Comparison of ENCODE assay signal across 8 mouse cellular contexts in the genomic region with DNA sequence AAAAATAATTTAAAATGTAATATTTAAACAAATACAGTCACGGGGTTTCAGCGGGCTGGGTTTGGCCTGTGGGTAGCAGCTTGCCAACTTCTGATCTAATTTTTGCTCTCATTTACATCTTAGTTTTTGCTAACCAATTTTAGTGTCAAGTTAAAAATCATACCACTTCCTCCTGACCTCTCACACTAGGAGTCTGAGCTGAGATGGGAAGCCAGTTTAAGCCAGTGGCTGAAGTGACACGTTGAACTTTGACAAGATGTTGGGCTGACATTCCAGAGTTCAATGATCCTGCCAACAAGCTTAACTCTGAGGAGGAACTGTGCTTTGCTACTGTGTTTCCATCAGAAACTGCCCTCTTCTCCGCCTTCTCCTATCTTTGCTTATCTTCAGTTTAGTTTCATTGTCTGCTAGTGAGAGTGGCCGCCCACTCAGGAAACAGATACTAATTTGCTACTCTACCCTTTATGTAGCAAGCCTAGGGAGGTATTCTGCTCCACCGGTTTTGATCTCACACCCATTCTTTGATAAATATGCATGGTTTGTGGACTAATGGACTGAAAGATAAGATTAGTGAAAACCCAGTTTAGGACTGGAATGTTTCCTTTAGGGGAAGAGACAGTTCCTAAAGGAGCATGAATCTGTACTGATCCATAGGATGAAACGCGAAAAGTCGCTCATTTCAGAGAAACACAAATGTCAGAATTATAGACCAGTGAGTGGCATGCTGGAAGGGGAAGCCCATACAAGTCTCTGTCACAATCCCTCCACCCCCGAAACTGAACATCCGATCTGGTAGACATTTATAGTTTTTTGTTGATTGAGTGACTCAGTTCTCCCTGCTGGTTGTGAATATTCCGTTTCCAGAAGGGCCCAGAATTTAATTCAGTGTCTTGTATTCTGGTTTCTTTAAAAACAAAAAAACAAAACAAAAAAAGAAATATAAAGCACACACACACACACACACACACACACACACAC. TPM values are rescaled to one million over a fixed set of nuclear protein-coding genes. Genes with fewer than 3 reads are reported as not detected.
DNase-seq lines count a peak whose midpoint lies in the region; ATAC-seq and TF ChIP-seq lines count a peak whose summit lies in the region.

No protein-coding gene starts in this region.

- H3K9me3 ChIP-seq in hindbrain, embryonic 11.5 days (ENCODE audit: control insufficient read depth, low read length): no peaks in the 10 kb centered on the region
- H3K9me3 ChIP-seq in limb, embryonic 14.5 days (ENCODE audit: control insufficient read depth, low read length): no peaks in the 10 kb centered on the region
- H3K9me3 ChIP-seq in midbrain, embryonic 14.5 days (ENCODE audit: control insufficient read depth, low read length): no peaks in the 10 kb centered on the region

- intact Hi-C loops in gastrocnemius, adult 2 months (cut with DNase I): no loop called here

- peaks cover 3% of the 10 kb centered on the region; the same call in 1 of the 2 replicates for H3K4me1 ChIP-seq in hindbrain, embryonic 11.5 days (replicated peaks; ENCODE audit: control insufficient read depth, insufficient read depth, low read length)
- H3K4me1 ChIP-seq in limb, embryonic 14.5 days (ENCODE audit: control insufficient read depth, insufficient read depth, low read length): peaks cover 9% of the 10 kb centered on the region
- H3K4me1 ChIP-seq in midbrain, embryonic 14.5 days (ENCODE audit: control insufficient read depth, insufficient read depth, low read length): peaks cover 30% of the 10 kb centered on the region

- H3K27me3 ChIP-seq in hindbrain, embryonic 11.5 days (ENCODE audit: control insufficient read depth, insufficient read depth, low read length): no peaks in the 10 kb centered on the region
- H3K27me3 ChIP-seq in limb, embryonic 14.5 days (ENCODE audit: control insufficient read depth, insufficient read depth, low read length): no peaks in the 10 kb centered on the region
- H3K27me3 ChIP-seq in midbrain, embryonic 14.5 days (ENCODE audit: control insufficient read depth, insufficient read depth, low read length): no peaks in the 10 kb centered on the region

- peak overlapping the region; percentile 94 for H3K4me3 ChIP-seq in gastrocnemius, adult 2 months
- H3K4me3 ChIP-seq in hindbrain, embryonic 11.5 days (ENCODE audit: low read depth, low read length): peak overlapping the region; percentile 88
- peak overlapping the region; percentile 87 for H3K4me3 ChIP-seq in limb, embryonic 14.5 days (replicated peaks; ENCODE audit: low read length)
- peak overlapping the region; percentile 93 for H3K4me3 ChIP-seq in midbrain, embryonic 14.5 days (replicated peaks; ENCODE audit: low read depth, low read length)

- no peak for DNase-seq in gastrocnemius, adult 2 months
- no peak for DNase-seq in gastrocnemius, adult 8-10 months (ENCODE audit: low spot score in 2 of 2)
- peak; percentile 6 for DNase-seq in embryo, embryonic 10 days (ENCODE audit: low spot score)
- DNase-seq in hindbrain, embryonic 11.5 days (ENCODE audit: low spot score): peak; percentile 20
- DNase-seq in limb, embryonic 14.5 days (ENCODE audit: low spot score): no peak
- peak; percentile 44 for DNase-seq in midbrain, embryonic 14.5 days
- peak; percentile 79 for DNase-seq in testis, postnatal 14 days (ENCODE audit: low spot score)
- DNase-seq in left cerebral cortex, adult 9 months (ENCODE audit: low spot score in 2 of 2): no peak

- TF ChIP-seq POLR2A in limb, embryonic 14.5 days (IDR thresholded peaks at IDR 0.05; ENCODE audit: borderline replicate concordance, extremely low read depth, insufficient read depth, insufficient read length): no peak

- peak overlapping the region; percentile 93 for H3K27ac ChIP-seq in gastrocnemius, adult 2 months
- no peak overlapping the region; the same call in 1 of the 2 replicates for H3K27ac ChIP-seq in hindbrain, embryonic 11.5 days (ENCODE audit: low read depth, low read length)
- H3K27ac ChIP-seq in limb, embryonic 14.5 days (replicated peaks; ENCODE audit: low read depth, low read length): no peak overlapping the region
- H3K27ac ChIP-seq in midbrain, embryonic 14.5 days (replicated peaks; ENCODE audit: low read depth, low read length): peak overlapping the region; percentile 98

- peak overlapping the region; percentile 96 for H3K9ac ChIP-seq in hindbrain, embryonic 11.5 days (ENCODE audit: low read depth, low read length)
- peak overlapping the region; percentile 99; the same call in 1 of the 2 replicates for H3K9ac ChIP-seq in limb, embryonic 14.5 days (ENCODE audit: low read depth, low read length, severe bottlenecking)
- H3K9ac ChIP-seq in midbrain, embryonic 14.5 days (replicated peaks; ENCODE audit: low read length): peak overlapping the region; percentile 98

- ATAC-seq in hindbrain, embryonic 11.5 days (ENCODE audit: low FRiP score): peak; percentile 13; the same call in 1 of the 2 replicates
- ATAC-seq in limb, embryonic 14.5 days (ENCODE audit: low FRiP score, low read depth): no peak
- 0 out of 2 replicates have a peak, but pooled peaks have one; percentile 5 for ATAC-seq in midbrain, embryonic 14.5 days (ENCODE audit: low FRiP score, low TSS enrichment)

- no peak for TF ChIP-seq CTCF in gastrocnemius, adult 2 months (IDR thresholded peaks at IDR 0.05)

- peak overlapping the region; percentile 50; the same call in 1 of the 2 replicates for H3K4me2 ChIP-seq in hindbrain, embryonic 11.5 days (replicated peaks; ENCODE audit: low read depth, low read length)
- H3K4me2 ChIP-seq in limb, embryonic 14.5 days (replicated peaks; ENCODE audit: low read depth, low read length, severe bottlenecking): peak overlapping the region; percentile 68
- H3K4me2 ChIP-seq in midbrain, embryonic 14.5 days (ENCODE audit: low read length): peak overlapping the region; percentile 80

- H3K36me3 ChIP-seq in hindbrain, embryonic 11.5 days (ENCODE audit: control insufficient read depth, insufficient read depth, low read length): no peaks in the 10 kb centered on the region
- H3K36me3 ChIP-seq in limb, embryonic 14.5 days (ENCODE audit: control insufficient read depth, insufficient read depth, low read length): no peaks in the 10 kb centered on the region
- no peaks in the 10 kb centered on the region for H3K36me3 ChIP-seq in midbrain, embryonic 14.5 days (ENCODE audit: control insufficient read depth, insufficient read depth, low read length)

- 59% methylated on average over 12 of the region's 12 CpGs for WGBS in hindbrain, embryonic 11.5 days
- 59% methylated on average over 12 of the region's 12 CpGs for WGBS in limb, embryonic 14.5 days
- WGBS in midbrain, embryonic 14.5 days: 43% methylated on average over 12 of the region's 12 CpGs

RNA-seq across cellular contexts. Expression of a gene that starts 0.7 kb away (rescaled TPM):
- total RNA-seq in gastrocnemius, adult 2 months (2021): 10 to 100 TPM; 78.4 to 82.4 TPM
- 100 to 1,000 TPM in 1 of 4 experiments, 10 to 100 TPM in 3; 73.9 to 108 (median 87.9) TPM for total RNA-seq in gastrocnemius, adult 8-10 months (2022)
- polyA plus RNA-seq in hindbrain, embryonic 11.5 days (2014; fragmentation: Nextera tagmentation; extraction: Ambion mirVana): 78.2 and 84.9 TPM in 2 replicates
- polyA plus RNA-seq in limb, embryonic 14.5 days (2012; rRNA removed): 38.0 and 39.4 TPM in 2 replicates
- 50.5 and 54.1 TPM in 2 replicates for polyA plus RNA-seq in limb, embryonic 14.5 days (2014; fragmentation: Nextera tagmentation; extraction: Ambion mirVana)
- 74.2 and 80.3 TPM in 2 replicates for polyA plus RNA-seq in midbrain, embryonic 14.5 days (2014; fragmentation: Nextera tagmentation; extraction: Ambion mirVana)

RNA-seq across cellular contexts. Expression of a gene that starts 17.9 kb away (rescaled TPM):
- not detected for total RNA-seq in gastrocnemius, adult 2 months (2021)
- not detected for total RNA-seq in gastrocnemius, adult 8-10 months (2022)
- polyA plus RNA-seq in hindbrain, embryonic 11.5 days (2014; fragmentation: Nextera tagmentation; extraction: Ambion mirVana): 2.1 TPM in 1 of 2 replicates, not detected in the other
- 1.3 and 1.5 TPM in 2 replicates for polyA plus RNA-seq in limb, embryonic 14.5 days (2012; rRNA removed)
- 0.62 and 0.91 TPM in 2 replicates for polyA plus RNA-seq in limb, embryonic 14.5 days (2014; fragmentation: Nextera tagmentation; extraction: Ambion mirVana)
- 0.43 and 0.90 TPM in 2 replicates for polyA plus RNA-seq in midbrain, embryonic 14.5 days (2014; fragmentation: Nextera tagmentation; extraction: Ambion mirVana)

Comparison
In these comparisons a context has a peak if more than half of its experiments do, and no peak if none do; other contexts are left out.
1. DNase-seq: peak in embryo, embryonic 10 days (single experiment), hindbrain, embryonic 11.5 days (single experiment), midbrain, embryonic 14.5 days (single experiment) and testis, postnatal 14 days (single experiment); none in gastrocnemius, adult 2 months (single experiment), gastrocnemius, adult 8-10 months (0 of 2), limb, embryonic 14.5 days (single experiment) and left cerebral cortex, adult 9 months (0 of 2).
2. H3K27ac ChIP-seq: peak in gastrocnemius, adult 2 months (single experiment) and midbrain, embryonic 14.5 days (single experiment); none in hindbrain, embryonic 11.5 days (single experiment) and limb, embryonic 14.5 days (single experiment).
3. Peak in every context shown above with its lines, with median percentiles within 50 percentile points of each other: H3K4me3 ChIP-seq, H3K4me2 ChIP-seq and H3K9ac ChIP-seq.